Mouse (Mus musculus) bone marrow macrophage, adult 2 months (primary cell): ENCODE data around the gene Dnajc4. TPM values are rescaled to one million over a fixed set of nuclear protein-coding genes. Genes with fewer than 3 reads are reported as not detected.
A peak's percentile ranks its signal among the peaks of the same experiment; 100 is the strongest.

Source experiments
- H3K27ac ChIP-seq: 2 replicates; pipeline ENCODE4 v1.5.1; 2012; ENCODE audit warnings: low read depth, low read length; ENCODE audit not compliant: insufficient read depth
- H3K4me1 ChIP-seq: 2 replicates; pipeline ENCODE4 v1.6.1; 2012; ENCODE audit warnings: low read length; ENCODE audit not compliant: control insufficient read depth, insufficient read depth
- H3K4me3 ChIP-seq: 2 replicates; pipeline ENCODE4 v1.5.1; 2012; ENCODE audit warnings: mild to moderate bottlenecking, low read length, moderate library complexity; ENCODE audit not compliant: insufficient read depth
- CTCF ChIP-seq: IDR thresholded peaks from 2 replicates; pipeline ENCODE4 v1.5.1; 2012; ENCODE audit warnings: low read depth, mild to moderate bottlenecking, low read length, moderate library complexity
- POLR2A ChIP-seq: IDR thresholded peaks from 2 replicates; pipeline ENCODE4 v1.6.1; 2012; ENCODE audit warnings: mild to moderate bottlenecking, low read depth, low read length, borderline replicate concordance
- polyA plus RNA-seq: library from polyadenylated mRNA; stranded (reverse); fragments of >200 nt; gene quantifications from 2 replicates; pipeline ENCODE4 v1.2.4, GENCODE M21; 2012; ENCODE audit not compliant: missing spikeins, insufficient read depth, insufficient read length

Gene Dnajc4
- polyA plus RNA-seq, result 26.8 and 32.2 TPM in 2 replicates

GRCm38 (mm10) chr19:6992011-6992858 lies at the start of gene Dnajc4:
TSS of gene Dnajc4 (minus strand) at chr19:6992572.
- peaks cover 17% of the 10 kb centered on the region for H3K4me1 ChIP-seq
- peak within 1 kb of the TSS; percentile 12 for H3K27ac ChIP-seq
- no peak for TF ChIP-seq CTCF

GRCm38 (mm10) chr19:7041171-7041570 lies 48.8 kb upstream of the Dnajc4 start:
- Histone ChIP-seq H3K4me3 (no peak overlapping the region), H3K4me1 (peaks cover 11% of the 10 kb centered on the region), H3K27ac (no peak overlapping the region)
- TF ChIP-seq POLR2A (no peak), CTCF (no peak)

More at GRCm38 (mm10) chr19:6992011-6992858, at the start of gene Dnajc4:
- H3K4me3 ChIP-seq, result peak within 1 kb of the TSS; percentile 70

GRCm38 (mm10) chr19:7040637-7041130 lies 48.3 kb upstream of the Dnajc4 start:
- Histone ChIP-seq H3K27ac (peak overlapping the region; percentile 61), H3K4me3 (peak overlapping the region; percentile 66), H3K4me1 (peaks cover 11% of the 10 kb centered on the region)
- TF ChIP-seq POLR2A (no peak), CTCF (no peak)

DNA sequence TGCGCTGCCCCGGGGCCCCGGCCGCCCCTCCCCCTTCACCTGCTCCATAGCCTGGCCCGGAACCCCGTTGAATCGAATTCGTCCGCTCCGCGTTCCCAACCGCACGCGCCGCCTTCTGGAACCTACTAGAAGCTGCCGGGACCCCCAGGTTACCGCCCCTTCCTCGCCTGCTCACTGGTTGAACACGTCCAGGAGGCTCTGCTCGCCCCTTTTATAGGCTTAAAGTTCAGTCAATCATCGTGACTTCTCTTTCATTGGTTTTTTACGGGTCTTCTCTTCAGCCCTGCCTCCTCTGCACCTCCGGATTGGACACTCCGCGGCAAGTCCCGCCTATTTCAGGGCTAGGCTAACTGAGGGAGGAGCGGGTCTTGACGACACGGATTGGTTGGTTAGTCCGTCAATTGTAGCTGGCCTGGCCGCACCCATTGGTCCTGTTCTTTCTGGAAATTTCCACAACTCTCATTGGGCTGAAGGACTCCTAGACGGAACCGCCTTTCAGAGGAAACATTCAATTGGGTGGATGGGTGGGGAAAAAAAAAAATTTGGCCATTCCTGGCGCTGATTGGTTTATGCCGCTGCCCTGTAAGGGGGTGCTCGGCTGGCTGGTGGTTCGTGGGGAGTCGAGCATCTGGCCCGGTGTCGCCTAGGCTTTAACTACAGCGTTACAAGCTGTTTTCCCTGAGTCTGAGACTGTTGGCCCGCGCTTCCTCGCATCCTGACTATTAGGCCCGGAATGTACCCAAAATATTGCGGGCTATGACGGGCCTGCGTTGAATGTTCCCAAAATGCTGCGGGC lies 47.7 kb upstream of the Dnajc4 start, which contains the start of gene Stip1:
Gene Stip1, minus strand, starts transcription at position 127 of the 796 bp plus-strand sequence.
- peak within 1 kb of the TSS; percentile 61 for H3K27ac ChIP-seq
- no peak for TF ChIP-seq POLR2A
- TF ChIP-seq CTCF, result no peak
- peak within 1 kb of the TSS; percentile 85 for H3K4me3 ChIP-seq
- H3K4me1 ChIP-seq, result peaks cover 11% of the 10 kb centered on the region

GRCm38 (mm10) chr19:7039088-7039720 lies 46.8 kb upstream of the Dnajc4 start:
- peaks cover 11% of the 10 kb centered on the region for H3K4me1 ChIP-seq
- no peak overlapping the region; the same call in 1 of the 2 replicates for H3K27ac ChIP-seq
- H3K4me3 ChIP-seq, result peak overlapping the region; percentile 85
- TF ChIP-seq CTCF, result no peak
- TF ChIP-seq POLR2A, result no peak

DNA sequence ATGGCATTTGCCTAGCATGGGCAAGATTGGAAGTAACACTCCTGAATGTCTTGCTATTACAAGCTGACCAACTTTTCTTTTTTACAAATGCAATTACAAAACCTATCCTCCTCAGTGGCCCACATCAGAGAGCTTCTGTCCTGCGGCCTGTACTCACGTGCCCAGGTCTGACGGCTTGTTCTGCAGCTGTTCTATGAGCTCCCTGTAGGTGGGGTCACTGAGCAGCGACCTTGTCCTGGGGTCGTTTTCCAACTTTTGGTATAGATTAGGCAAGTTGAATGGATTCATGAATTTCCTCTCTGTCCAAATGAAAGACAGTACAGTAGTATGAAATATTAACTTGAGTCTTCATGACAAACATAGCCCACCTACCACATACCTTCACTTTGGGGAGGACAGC lies 41.6 kb upstream of the Dnajc4 start:
- H3K27ac ChIP-seq, result no peak overlapping the region
- H3K4me1 ChIP-seq, result peaks cover 9% of the 10 kb centered on the region
- H3K4me3 ChIP-seq, result no peak overlapping the region
- no peak for TF ChIP-seq CTCF

GRCm38 (mm10) chr19:7029531-7029930 lies 37.2 kb upstream of the Dnajc4 start:
- Histone ChIP-seq H3K27ac (no peak overlapping the region), H3K4me3 (no peak overlapping the region), H3K4me1 (no peaks in the 10 kb centered on the region)
- TF ChIP-seq CTCF (no peak), POLR2A (no peak)

GRCm38 (mm10) chr19:7020224-7020641 lies 27.9 kb upstream of the Dnajc4 start:
- Histone ChIP-seq H3K27ac (peak overlapping the region; percentile 99), H3K4me3 (no peak overlapping the region), H3K4me1 (peaks cover 19% of the 10 kb centered on the region)
- TF ChIP-seq CTCF (peak; percentile 90), POLR2A (no peak)

DNA sequence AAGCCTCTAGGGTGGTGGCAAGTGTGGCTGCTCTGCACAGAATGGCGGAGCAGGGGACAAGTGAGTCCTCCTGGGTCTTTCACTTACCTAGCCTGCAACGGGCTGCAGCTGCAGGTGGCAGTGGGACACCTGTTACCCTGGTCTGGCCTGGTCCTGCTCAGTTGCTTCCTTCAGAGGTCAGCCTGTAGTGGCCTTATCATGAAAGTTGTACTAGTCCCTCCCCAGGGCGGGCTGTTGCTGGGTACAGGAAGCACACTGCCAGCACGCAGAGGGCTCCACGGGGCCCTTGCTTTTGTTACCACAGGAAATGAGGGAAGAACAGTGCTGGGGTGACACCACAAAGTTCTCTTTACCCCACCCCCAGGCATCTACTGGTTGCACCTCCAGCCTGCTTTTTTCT lies 26.8 kb upstream of the Dnajc4 start, which contains the start of gene Fermt3:
Gene Fermt3, minus strand, starts transcription at position 279 of the 400 bp plus-strand sequence.
- TF ChIP-seq POLR2A, result no peak
- no peak for TF ChIP-seq CTCF
- Histone ChIP-seq H3K4me1 (peaks cover 19% of the 10 kb centered on the region), H3K4me3 (peak within 1 kb of the TSS; percentile 75), H3K27ac (peak within 1 kb of the TSS; percentile 99)
